Mouse (Mus musculus) CH12.LX (cell line): ENCODE results near the gene Dnajc22. TPM values are rescaled to one million over a fixed set of nuclear protein-coding genes. Genes with fewer than 3 reads are reported as not detected.

Experiments
- DNase-seq: peaks from one replicate; pipeline ENCODE4 v3.0.0-alpha.2; 2013; ENCODE audit errors: extremely low read depth
- H3K27ac ChIP-seq: 2 replicates; pipeline ENCODE4 v1.5.1; 2012; ENCODE audit warnings: low read depth, mild to moderate bottlenecking, control low read depth, moderate library complexity; ENCODE audit not compliant: insufficient read depth
- H3K27me3 ChIP-seq: replicated peaks from 2 replicates; pipeline ENCODE3; 2012; ENCODE audit warnings: inconsistent platforms
- H3K36me3 ChIP-seq, 2 experiments: replicated peaks in 1 of 2; 2 replicates each; pipeline versions ENCODE3 to v1.6.1; 2012; ENCODE audit warnings: inconsistent platforms in 1 of 2, low read length in 1 of 2, mild to moderate bottlenecking in 1 of 2, mixed read lengths in 1 of 2, moderate library complexity in 1 of 2; ENCODE audit not compliant: control insufficient read depth in 1 of 2, insufficient read depth in 1 of 2
- H3K4me1 ChIP-seq, 2 experiments: 2 replicates each; pipeline ENCODE4 v1.6.1; 2012; ENCODE audit warnings: inconsistent platforms in 1 of 2, moderate library complexity in 1 of 2; ENCODE audit not compliant: insufficient read depth in 2 of 2, control insufficient read depth in 1 of 2
- H3K4me2 ChIP-seq: 2 replicates; pipeline ENCODE4 v1.6.1; 2012; ENCODE audit warnings: low read depth, mild to moderate bottlenecking, control low read depth; ENCODE audit not compliant: poor library complexity, insufficient read depth, severe bottlenecking
- H3K4me3 ChIP-seq, 3 experiments: fragments of 150-350 bp in 1 of 3; sonication (generic) in 1 of 3; replicated peaks in 1 of 3; 2 replicates each; pipeline versions ENCODE3 to v1.5.1; 2011 to 2012; ENCODE audit warnings: low read depth in 2 of 3, low read length in 2 of 3, mild to moderate bottlenecking in 2 of 3, moderate library complexity in 2 of 3, control low read depth in 1 of 3, improper control_type of control experiment in 1 of 3, inconsistent platforms in 1 of 3, mixed read lengths in 1 of 3; ENCODE audit not compliant: poor library complexity in 1 of 3
- H3K79me2 ChIP-seq: replicated peaks from 2 replicates; pipeline ENCODE4 v1.6.1; 2012; ENCODE audit warnings: mild to moderate bottlenecking, moderate library complexity; ENCODE audit not compliant: control insufficient read depth, poor library complexity, insufficient read depth, severe bottlenecking; ENCODE audit errors: extremely low read depth
- H3K9ac ChIP-seq: 2 replicates; pipeline ENCODE4 v1.6.1; 2012; ENCODE audit warnings: low read depth, mild to moderate bottlenecking, control low read depth, moderate library complexity; ENCODE audit not compliant: insufficient read depth
- H3K9me3 ChIP-seq: replicated peaks from 2 replicates; pipeline ENCODE3; 2012; ENCODE audit warnings: low read length, inconsistent platforms, mixed read lengths
- CHD1 ChIP-seq: IDR thresholded peaks from 2 replicates; pipeline ENCODE4 v1.6.1; 2012; ENCODE audit warnings: low read depth, low read length, improper control_type of control experiment, inconsistent platforms
- CTCF ChIP-seq, 2 experiments: IDR thresholded peaks in 1 of 2; conservative IDR thresholded peaks in 1 of 2; 2 replicates each; pipeline ENCODE4 v1.5.1; 2011 to 2012; ENCODE audit warnings: low read depth in 2 of 2, low read length in 2 of 2, improper control_type of control experiment in 1 of 2, inconsistent platforms in 1 of 2, mild to moderate bottlenecking in 1 of 2, moderate library complexity in 1 of 2
- ELF1 ChIP-seq: IDR thresholded peaks from 2 replicates; pipeline ENCODE4 v1.6.1; 2014; ENCODE audit warnings: low read depth, mild to moderate bottlenecking, inconsistent platforms, low read length, improper control_type of control experiment
- ETS1 ChIP-seq: conservative IDR thresholded peaks from 2 replicates; pipeline ENCODE4 v1.6.1; 2012; ENCODE audit warnings: low read depth, mild to moderate bottlenecking, inconsistent platforms, low read length, improper control_type of control experiment, moderate library complexity
- GABPA ChIP-seq: IDR thresholded peaks from 2 replicates; pipeline ENCODE4 v1.6.1; 2012; ENCODE audit warnings: low read depth, low read length, improper control_type of control experiment, inconsistent platforms; ENCODE audit not compliant: insufficient replicate concordance
- IRF4 ChIP-seq: IDR thresholded peaks from 2 replicates; pipeline ENCODE4 v1.6.1; 2014; ENCODE audit warnings: low read depth, mild to moderate bottlenecking, inconsistent platforms, low read length, improper control_type of control experiment
- MAFK ChIP-seq: IDR thresholded peaks from 2 replicates; pipeline ENCODE4 v1.6.1; 2011; ENCODE audit warnings: low read length, improper control_type of control experiment; ENCODE audit not compliant: insufficient replicate concordance
- MAX ChIP-seq: IDR thresholded peaks from 2 replicates; pipeline ENCODE4 v1.6.1; 2011; ENCODE audit warnings: low read length, improper control_type of control experiment
- MAZ ChIP-seq: IDR thresholded peaks from 2 replicates; pipeline ENCODE4 v1.6.1; 2012; ENCODE audit warnings: low read depth, mild to moderate bottlenecking, inconsistent platforms, low read length, improper control_type of control experiment, moderate library complexity
- MXI1 ChIP-seq: IDR thresholded peaks from 2 replicates; pipeline ENCODE4 v1.6.1; 2011; ENCODE audit warnings: mild to moderate bottlenecking, low read depth, low read length, improper control_type of control experiment
- MYC ChIP-seq: IDR thresholded peaks from 2 replicates; pipeline ENCODE4 v1.6.1; 2011; ENCODE audit warnings: low read depth, mild to moderate bottlenecking, improper control_type of control experiment, low read length
- NELFE ChIP-seq: IDR thresholded peaks from 2 replicates; pipeline ENCODE4 v1.6.1; 2011; ENCODE audit warnings: low read depth, low read length, improper control_type of control experiment
- NRF1 ChIP-seq: IDR thresholded peaks from 2 replicates; pipeline ENCODE4 v1.6.1; 2014; ENCODE audit warnings: low read depth, mild to moderate bottlenecking, inconsistent platforms, low read length, improper control_type of control experiment, moderate library complexity
- TBP ChIP-seq: conservative IDR thresholded peaks from 2 replicates; pipeline ENCODE4 v1.6.1; 2011; ENCODE audit warnings: low read depth, low read length, improper control_type of control experiment
- ZNF384 ChIP-seq: IDR thresholded peaks from 2 replicates; pipeline ENCODE4 v1.6.1; 2012; ENCODE audit warnings: low read depth, low read length, improper control_type of control experiment, inconsistent platforms
- dilution Hi-C: fragments of 300-500 bp; cut with MboI; formaldehyde crosslinking; loops from 2 replicates; pipeline ENCODE4 v1.14.3; 2020; ENCODE audit warnings: low sequenced_read_pairs; ENCODE audit not compliant: extremely low pct_unique_long_range_greater_than_20kb, extremely low pct_ligation_motif_present
- in situ Hi-C: fragments of 300-500 bp; cut with MboI; formaldehyde crosslinking; loops from 3 replicates; pipeline ENCODE4 v1.14.3; 2019; ENCODE audit warnings: low sequenced_read_pairs, low pct_ligation_motif_present, low pct_unique_long_range_greater_than_20kb, mixed read lengths
- polyA plus RNA-seq: library from polyadenylated mRNA; unstranded; fragments of >175 nt; gene quantifications from 2 replicates; pipeline ENCODE4 v1.2.1, GENCODE M21; 2012; ENCODE audit warnings: low read depth; ENCODE audit not compliant: insufficient read length
- total RNA-seq, 2 experiments: library from RNA; depleted of rRNA; stranded (reverse); fragments of 300-350 nt in 1 of 2; fragments of >200 nt in 1 of 2; gene quantifications; 2 replicates each; pipeline ENCODE4 v1.2.3; 2012 to 2014

Gene Dnajc22
- total and polyA plus RNA-seq, 3 experiments: 10.0 to 24.2 (median 12.4) TPM

DNA sequence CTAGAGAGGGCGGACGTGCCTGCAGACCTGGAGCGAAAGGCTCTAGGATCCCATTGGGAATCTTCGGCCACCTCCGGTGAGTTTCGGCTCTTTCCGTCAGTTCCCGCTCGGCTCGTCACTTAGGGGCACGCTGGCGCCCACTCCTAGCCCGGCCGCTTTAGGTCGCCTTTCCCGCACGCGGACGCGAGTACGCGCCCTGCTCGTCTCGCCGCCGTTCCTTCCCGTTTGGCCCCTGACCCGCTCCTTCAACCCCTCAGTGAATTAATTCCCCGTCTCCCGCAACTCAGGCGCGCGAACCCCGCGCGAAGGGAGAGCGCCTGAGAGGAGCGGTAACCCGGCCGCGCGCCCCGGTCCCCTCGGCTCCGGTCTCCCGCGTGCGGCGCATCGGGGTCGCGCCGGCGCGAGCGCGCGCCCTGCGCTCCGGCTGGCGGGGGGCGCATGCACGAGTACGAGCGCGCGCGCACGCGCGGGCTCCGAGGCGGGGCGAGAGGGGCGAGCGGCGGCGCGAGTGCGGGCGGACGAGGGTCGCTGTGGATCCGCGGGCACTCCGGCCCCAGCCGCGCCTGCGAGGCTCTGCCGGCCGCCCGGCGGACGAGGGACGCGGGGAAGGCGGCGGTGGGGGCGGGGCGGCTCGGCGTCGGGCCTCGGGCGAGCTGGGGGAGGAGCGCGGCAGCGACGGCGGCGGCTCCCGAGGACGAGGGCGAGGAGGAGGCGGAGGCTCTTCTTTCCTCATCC lies 33.3 kb downstream of the Dnajc22 start (continued):
- no peak for TF ChIP-seq CHD1
- no peak for TF ChIP-seq MAX
- TF ChIP-seq IRF4: peak; percentile 20; the same call in 1 of the 2 replicates
- TF ChIP-seq MAFK: no peak
- peak; percentile 62; the same call in 1 of the 2 replicates for TF ChIP-seq MXI1
- TF ChIP-seq ELF1: no peak
- no peak for TF ChIP-seq TBP
- peak; percentile 77 for TF ChIP-seq MYC
- no peak for TF ChIP-seq CTCF (conservative IDR thresholded peaks at IDR 0.05 in 1 of 2, IDR thresholded peaks at IDR 0.05 in 1 of 2; ENCODE audit: low read depth in 2 of 2, low read length in 2 of 2)
- peak; percentile 81 for TF ChIP-seq NRF1

DNA sequence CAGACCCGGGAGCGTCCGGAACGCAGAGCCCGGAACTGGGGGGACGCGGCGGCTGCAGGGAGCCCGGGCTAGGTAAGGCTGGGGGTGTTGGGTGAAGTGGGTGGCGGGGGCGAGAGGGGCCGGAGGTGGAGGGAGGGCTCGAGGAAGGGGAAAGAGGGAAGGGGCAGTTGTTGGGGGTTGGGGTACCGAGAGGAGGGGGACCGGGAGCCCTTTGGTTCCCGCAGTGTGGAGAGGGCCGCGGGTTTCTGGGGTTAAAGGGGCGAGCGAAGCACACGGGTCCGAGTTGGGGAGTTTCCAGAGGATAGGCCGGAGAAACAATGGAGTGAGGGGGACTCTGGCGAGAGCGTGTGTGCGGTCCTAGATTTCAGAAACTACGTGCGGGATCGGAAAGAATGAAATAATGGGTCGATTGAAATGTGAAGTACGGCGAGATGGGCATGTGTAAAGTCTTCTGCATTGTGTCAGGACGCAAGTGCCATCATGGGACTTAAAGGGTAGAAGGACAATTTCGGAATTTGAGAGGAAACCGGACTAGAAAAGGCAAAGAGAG lies 33.9 kb downstream of the Dnajc22 start:
- peak overlapping the region; percentile 77 to 91 (median 85) for H3K4me3 ChIP-seq
- dilution Hi-C loops: no loop called here
- peak; percentile 34 for DNase-seq
- peaks cover 0 to 28% of the 10 kb centered on the region in 2 experiments for H3K36me3 ChIP-seq
- in situ Hi-C loops: no loop called here
- H3K27ac ChIP-seq: no peak overlapping the region
- H3K79me2 ChIP-seq: peaks cover 22% of the 10 kb centered on the region
- no peaks in the 10 kb centered on the region for H3K27me3 ChIP-seq
- H3K4me1 ChIP-seq: peaks cover 0 to 68% of the 10 kb centered on the region in 2 experiments; a peak in 3 of 4 replicates
- peak overlapping the region; percentile 88 for H3K9ac ChIP-seq
- peak overlapping the region; percentile 79; the same call in 1 of the 2 replicates for H3K4me2 ChIP-seq
- no peak for TF ChIP-seq MAZ
- no peak for TF ChIP-seq GABPA
- 0 out of 2 replicates have a peak, but pooled peaks have one; percentile 16 for TF ChIP-seq ELF1
- TF ChIP-seq ZNF384: no peak
- TF ChIP-seq ETS1: no peak
- TF ChIP-seq NELFE: 0 out of 2 replicates have a peak, but pooled peaks have one; percentile 1
- no peak for TF ChIP-seq MAX
- TF ChIP-seq CHD1: 0 out of 2 replicates have a peak, but pooled peaks have one; percentile 23
- TF ChIP-seq, all 38 proteins: peak for 3
- H3K9me3 ChIP-seq: no peaks in the 10 kb centered on the region
